In the genomic region with DNA sequence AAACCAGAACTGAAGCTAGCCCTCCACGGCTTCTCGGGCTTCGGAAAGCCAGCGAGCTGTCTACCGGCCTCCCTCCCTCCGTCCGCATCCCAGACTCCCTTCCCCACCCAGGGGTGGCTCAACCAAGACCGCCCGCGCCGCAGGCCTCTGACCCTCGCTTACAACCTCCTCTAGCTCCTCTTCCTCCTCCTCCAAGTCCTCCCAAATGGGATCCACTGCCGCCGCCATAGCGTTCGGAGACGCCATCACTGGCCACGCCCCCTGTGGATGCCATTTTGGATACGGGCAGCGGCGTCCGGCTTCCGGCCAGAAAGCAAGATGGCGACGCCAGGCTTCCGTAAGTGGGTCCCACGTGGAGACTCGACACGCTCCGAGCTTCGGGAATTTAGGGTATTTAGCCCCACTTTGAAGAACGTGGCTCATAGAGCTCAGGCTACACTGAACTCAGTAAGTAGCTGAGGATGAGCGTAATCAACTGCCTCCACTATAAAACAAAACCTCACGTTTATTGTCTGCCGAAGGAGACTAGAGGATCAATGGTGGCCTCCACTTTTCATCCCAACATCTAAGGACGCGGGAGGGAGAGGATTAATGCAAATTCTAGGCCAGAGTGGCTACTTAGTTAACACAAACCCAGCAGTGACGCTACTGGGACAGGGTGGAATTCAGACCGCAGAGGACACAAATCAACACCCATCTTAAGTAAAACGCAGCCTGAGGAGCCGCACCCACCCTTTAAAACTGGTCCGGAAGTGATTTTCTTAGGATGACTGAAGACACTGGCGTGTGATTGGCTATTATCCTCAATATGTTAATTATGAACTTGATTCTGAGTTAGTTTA, we compare ENCODE assay signal across 8 mouse cellular contexts. TPM values are rescaled to one million over a fixed set of nuclear protein-coding genes. Genes with fewer than 3 reads are reported as not detected.
DNase-seq lines count a peak whose midpoint lies in the region; ATAC-seq and TF ChIP-seq lines count a peak whose summit lies in the region.

A gene (minus strand): TSS at position 695 of the 842 bp plus-strand sequence.

- peak; percentile 79 for ATAC-seq in kidney, embryonic 15.5 days (replicated peaks; ENCODE audit: low FRiP score)
- peak; percentile 83 for ATAC-seq in monocyte, adult 5-6 weeks (replicated peaks; ENCODE audit: insufficient number of reproducible peaks, low FRiP score, low TSS enrichment, poor library complexity, severe bottlenecking)

- no peak for TF ChIP-seq CTCF in bone marrow macrophage, adult 2 months (IDR thresholded peaks at IDR 0.05; ENCODE audit: low read depth, low read length)
- TF ChIP-seq CTCF in embryonic fibroblast, embryonic 13.5 days (IDR thresholded peaks at IDR 0.05; ENCODE audit: borderline replicate concordance, insufficient read depth, low read length), result no peak

- peaks cover 5% of the 10 kb centered on the region; the same call in 1 of the 2 replicates for H3K4me1 ChIP-seq in bone marrow macrophage, adult 2 months (ENCODE audit: control insufficient read depth, insufficient read depth, low read length)
- H3K4me1 ChIP-seq in embryonic fibroblast, embryonic 13.5 days (ENCODE audit: control insufficient read depth, insufficient read depth, low read length), result no peaks in the 10 kb centered on the region
- peaks cover 17% of the 10 kb centered on the region for H3K4me1 ChIP-seq in heart, embryonic 10.5 days
- H3K4me1 ChIP-seq in kidney, embryonic 15.5 days, result peaks cover 21% of the 10 kb centered on the region

- peak within 1 kb of the TSS; percentile 95 for H3K9ac ChIP-seq in kidney, embryonic 15.5 days

- TF ChIP-seq POLR2A in bone marrow macrophage, adult 2 months (IDR thresholded peaks at IDR 0.05; ENCODE audit: borderline replicate concordance, low read depth, low read length), result peak; percentile 74; the same call in 1 of the 2 replicates
- TF ChIP-seq POLR2A in embryonic fibroblast, embryonic 13.5 days (IDR thresholded peaks at IDR 0.05; ENCODE audit: low read depth, low read length), result peak; percentile 92

- peak within 1 kb of the TSS; percentile 99 for H3K27ac ChIP-seq in bone marrow macrophage, adult 2 months (ENCODE audit: insufficient read depth, low read depth, low read length)
- H3K27ac ChIP-seq in embryonic fibroblast, embryonic 13.5 days (ENCODE audit: insufficient read depth, low read length), result peak within 1 kb of the TSS; percentile 98
- H3K27ac ChIP-seq in heart, embryonic 10.5 days, result peak within 1 kb of the TSS; percentile 98
- H3K27ac ChIP-seq in kidney, embryonic 15.5 days, result peak within 1 kb of the TSS; percentile 98

- peak within 1 kb of the TSS; percentile 99 for H3K4me3 ChIP-seq in bone marrow macrophage, adult 2 months (ENCODE audit: insufficient read depth, low read length)
- peak within 1 kb of the TSS; percentile 74 for H3K4me3 ChIP-seq in embryonic fibroblast, embryonic 13.5 days (ENCODE audit: insufficient read depth, low read length)
- peak within 1 kb of the TSS; percentile 83 for H3K4me3 ChIP-seq in heart, embryonic 10.5 days
- peak within 1 kb of the TSS; percentile 88 for H3K4me3 ChIP-seq in kidney, embryonic 15.5 days (replicated peaks)

- DNase-seq in A20 (ENCODE audit: low read depth, low spot score), result peak; percentile 97
- DNase-seq in heart, embryonic 10.5 days (ENCODE audit: low spot score), result peak; percentile 98
- DNase-seq in liver, result peak; percentile 95
- peak; percentile 93 to 97 for DNase-seq in spleen, postnatal 4 days (ENCODE audit: low spot score in 2 of 2)

- under 1% methylated on average over 43 of the region's 43 CpGs for WGBS in heart, embryonic 10.5 days
- WGBS in kidney, embryonic 15.5 days, result under 1% methylated on average over 43 of the region's 43 CpGs

- H3K27me3 ChIP-seq in heart, embryonic 10.5 days (ENCODE audit: insufficient read depth, poor library complexity, severe bottlenecking), result no peaks in the 10 kb centered on the region
- no peaks in the 10 kb centered on the region for H3K27me3 ChIP-seq in kidney, embryonic 15.5 days

- peaks cover 30% of the 10 kb centered on the region for H3K36me3 ChIP-seq in heart, embryonic 10.5 days
- peaks cover 29% of the 10 kb centered on the region for H3K36me3 ChIP-seq in kidney, embryonic 15.5 days

- peak within 1 kb of the TSS; percentile 82 for H3K4me2 ChIP-seq in kidney, embryonic 15.5 days

- H3K9me3 ChIP-seq in heart, embryonic 10.5 days, result no peaks in the 10 kb centered on the region
- H3K9me3 ChIP-seq in kidney, embryonic 15.5 days (replicated peaks), result no peaks in the 10 kb centered on the region

RNA-seq across cellular contexts. Expression of the gene that starts here (rescaled TPM):
- polyA plus RNA-seq in bone marrow macrophage, adult 2 months (2012; ENCODE audit: insufficient read depth, insufficient read length, missing spikeins), result 36.4 and 47.3 TPM in 2 replicates
- polyA plus RNA-seq in embryonic fibroblast, embryonic 13.5 days (2011; ENCODE audit: insufficient read length, low read depth, missing spikeins), result 49.9 and 55.6 TPM in 2 replicates
- polyA plus RNA-seq in heart, embryonic 10.5 days (2016; fragmentation: Nextera tagmentation; extraction: Ambion mirVana), result 100 and 126 TPM in 2 replicates
- polyA plus RNA-seq in kidney, embryonic 15.5 days (2015; fragmentation: Nextera tagmentation; extraction: Ambion mirVana), result 106 and 109 TPM in 2 replicates
- total RNA-seq in monocyte, adult 5-6 weeks (2017), result 59.3 to 82.5 TPM (median 81.6 TPM) in 3 replicates

Comparison
In these comparisons a context has a peak if more than half of its experiments do, and no peak if none do; other contexts are left out.
1. Peak in every context shown above with its lines: DNase-seq, ATAC-seq, H3K4me3 ChIP-seq and H3K27ac ChIP-seq.